Mouse (Mus musculus) adrenal gland, adult 10 weeks (tissue): ENCODE data around the gene Snx19. TPM values are rescaled to one million over a fixed set of nuclear protein-coding genes. Genes with fewer than 3 reads are reported as not detected.

Source experiments
- polyA plus RNA-seq: library from polyadenylated mRNA; stranded (reverse); fragments of 350-450 nt; fragmentation: Illumina TruSeq; extraction: RNeasy Lipid Tissue Mini Kit (QIAGEN cat#74804); gene quantifications from one replicate; pipeline ENCODE4 v1.2.3, GENCODE M21; 2014; ENCODE audit warnings: low read depth, low replicate concordance

Gene Snx19
- polyA plus RNA-seq = 25.3 TPM

DNA sequence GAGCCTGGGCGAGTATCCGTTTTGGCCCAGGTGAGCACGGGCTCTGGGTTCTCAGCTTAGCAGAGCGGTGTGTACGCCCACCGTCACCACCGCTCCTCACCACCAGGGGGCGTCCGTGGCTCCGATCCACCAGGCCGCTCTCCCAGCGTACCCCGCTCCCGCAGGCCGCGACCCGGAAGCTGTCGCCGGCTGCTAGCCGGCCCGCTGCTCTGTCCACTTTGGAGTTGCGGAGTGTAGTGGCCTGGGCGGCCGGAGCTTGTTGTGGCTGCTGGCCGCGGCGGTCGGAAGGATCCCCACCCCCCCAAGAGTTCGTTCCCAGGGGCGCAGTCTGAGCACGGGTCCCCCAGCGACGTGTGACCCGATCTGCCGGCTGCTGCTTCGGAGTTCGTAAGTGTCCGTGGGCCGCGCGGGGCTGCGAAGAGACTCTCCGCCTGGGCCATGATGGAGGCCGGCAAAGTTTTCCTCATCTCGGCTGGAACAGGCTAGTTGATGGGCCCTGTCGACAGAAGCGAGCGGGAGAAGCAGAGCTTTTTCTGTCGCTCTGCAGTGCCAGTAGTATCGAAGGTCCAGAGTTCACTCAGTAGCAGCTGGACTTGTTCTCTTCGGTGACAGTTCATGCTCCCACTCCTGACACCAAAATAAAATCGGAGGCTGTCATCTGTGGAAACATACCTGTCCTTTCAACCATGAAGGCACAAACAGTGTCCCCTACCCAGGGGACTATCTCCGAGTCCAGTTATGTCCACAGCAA lies at the start of gene Snx19:
Gene Snx19 (plus strand): TSS at position 227 of the 751 bp plus-strand sequence.

